Mouse (Mus musculus) skeletal muscle tissue, adult 2 months (tissue): ENCODE measurements around the gene Sema3c.

Source experiments
- DNase-seq: peaks from one replicate; pipeline ENCODE4 v3.0.0-alpha.2; 2012; ENCODE audit warnings: low read depth, low spot score

The Sema3c gene

DNA sequence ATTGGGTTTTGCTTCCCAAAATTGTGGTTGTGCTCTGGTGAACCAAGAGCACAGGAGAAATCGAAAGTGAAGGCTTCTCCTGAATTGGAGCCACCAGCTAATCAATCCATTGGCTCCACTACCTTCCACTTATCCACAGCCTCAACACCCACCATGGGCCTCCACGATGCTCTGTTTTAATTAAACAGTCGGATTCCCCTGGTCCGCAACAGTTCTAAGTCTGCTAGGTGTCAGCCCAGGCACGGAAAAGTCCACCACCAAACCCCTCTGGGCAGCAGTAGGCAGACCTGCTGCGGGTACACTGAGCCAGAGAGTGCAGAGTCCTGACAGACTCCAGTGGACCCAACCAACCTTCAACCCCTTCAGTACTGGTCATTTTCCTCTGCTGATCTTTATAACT is 202.5 kb downstream of the Sema3c start:
- peak; percentile 90 for DNase-seq
